Mouse (Mus musculus) MEL (cell line): ENCODE measurements at regions not wholly inside any gene's neighbourhood (a gene's known extent, or its start where the extent isn't known, plus 50 kb on each side); places are given as distances from the start of the nearest gene placed in this dataset.

Experiments used
- DNase-seq: peaks from one replicate; pipeline ENCODE4 v3.0.0; 2011; ENCODE audit warnings: low read depth, low spot score
- H3K27ac ChIP-seq: 2 replicates; pipeline ENCODE4 v1.5.1; 2012; ENCODE audit warnings: low read depth, mild to moderate bottlenecking, control low read depth, low read length, moderate library complexity; ENCODE audit not compliant: control insufficient read depth
- H3K27me3 ChIP-seq, 2 experiments: fragments of 150-350 bp in 1 of 2; sonication (generic) in 1 of 2; 2 replicates each; pipeline ENCODE4 v1.6.1; 2012; ENCODE audit warnings: low read length in 2 of 2, mild to moderate bottlenecking in 2 of 2, improper control_type of control experiment in 1 of 2, moderate library complexity in 1 of 2; ENCODE audit not compliant: insufficient read depth in 2 of 2, control insufficient read depth in 1 of 2
- H3K36me3 ChIP-seq, 2 experiments: 2 replicates each; pipeline ENCODE4 v1.6.1; 2012 to 2014; ENCODE audit warnings: low read length in 2 of 2, improper control_type of control experiment in 1 of 2, inconsistent platforms in 1 of 2, mild to moderate bottlenecking in 1 of 2; ENCODE audit not compliant: insufficient read depth in 2 of 2, control insufficient read depth in 1 of 2
- H3K4me1 ChIP-seq, 2 experiments: fragments of 150-350 bp in 1 of 2; sonication (generic) in 1 of 2; 2 replicates each; pipeline ENCODE4 v1.6.1; 2012; ENCODE audit warnings: low read length in 2 of 2, improper control_type of control experiment in 1 of 2, mild to moderate bottlenecking in 1 of 2; ENCODE audit not compliant: insufficient read depth in 2 of 2, control insufficient read depth in 1 of 2
- H3K4me3 ChIP-seq, 2 experiments: fragments of 150-350 bp in 1 of 2; sonication (generic) in 1 of 2; 2 replicates each; pipeline ENCODE4 v1.5.1; 2012; ENCODE audit warnings: low read depth in 2 of 2, low read length in 2 of 2, mild to moderate bottlenecking in 2 of 2, moderate library complexity in 2 of 2, control low read depth in 1 of 2, improper control_type of control experiment in 1 of 2; ENCODE audit not compliant: control insufficient read depth in 1 of 2, insufficient read depth in 1 of 2
- H3K79me2 ChIP-seq: 2 replicates; pipeline ENCODE4 v1.6.1; 2012; ENCODE audit warnings: mild to moderate bottlenecking, low read length, moderate library complexity; ENCODE audit not compliant: control insufficient read depth, poor library complexity, insufficient read depth
- H3K9ac ChIP-seq: 2 replicates; pipeline ENCODE4 v1.6.1; 2012; ENCODE audit warnings: low read depth, mild to moderate bottlenecking, control low read depth, low read length, moderate library complexity; ENCODE audit not compliant: control insufficient read depth, poor library complexity, severe bottlenecking
- H3K9me3 ChIP-seq: fragments of 150-350 bp; sonication (generic); replicated peaks from 2 replicates; pipeline ENCODE4 v1.6.1; 2012; ENCODE audit warnings: mild to moderate bottlenecking, low read length, improper control_type of control experiment, moderate library complexity; ENCODE audit not compliant: insufficient read depth
- BHLHE40 ChIP-seq: IDR thresholded peaks from 2 replicates; pipeline ENCODE4 v1.6.1; 2012; ENCODE audit warnings: low read depth, mild to moderate bottlenecking, inconsistent platforms, low read length, improper control_type of control experiment, borderline replicate concordance
- CHD2 ChIP-seq: IDR thresholded peaks from 2 replicates; pipeline ENCODE4 v1.6.1; 2011; ENCODE audit warnings: low read length, improper control_type of control experiment
- E2F4 ChIP-seq: IDR thresholded peaks from 2 replicates; pipeline ENCODE4 v1.6.1; 2011; ENCODE audit warnings: low read depth, low read length, improper control_type of control experiment, borderline replicate concordance
- ELF1 ChIP-seq: IDR thresholded peaks from 2 replicates; pipeline ENCODE4 v1.6.1; 2014; ENCODE audit warnings: low read depth, mild to moderate bottlenecking, inconsistent platforms, low read length, improper control_type of control experiment, moderate library complexity
- EP300 ChIP-seq, 2 experiments: IDR thresholded peaks; 2 replicates each; pipeline ENCODE4 v1.6.1; 2011; ENCODE audit warnings: improper control_type of control experiment in 2 of 2, low read length in 2 of 2, low read depth in 1 of 2, mild to moderate bottlenecking in 1 of 2
- ETS1 ChIP-seq: IDR thresholded peaks from 2 replicates; pipeline ENCODE4 v1.6.1; 2012; ENCODE audit warnings: low read depth, mild to moderate bottlenecking, inconsistent platforms, low read length, improper control_type of control experiment, moderate library complexity
- HCFC1 ChIP-seq: IDR thresholded peaks from 2 replicates; pipeline ENCODE4 v1.6.1; 2012; ENCODE audit warnings: low read depth, mild to moderate bottlenecking, inconsistent platforms, low read length, improper control_type of control experiment, moderate library complexity
- KAT2A ChIP-seq: conservative IDR thresholded peaks from 2 replicates; pipeline ENCODE4 v1.6.1; 2012; ENCODE audit warnings: low read depth, low read length, improper control_type of control experiment, inconsistent platforms
- MAFK ChIP-seq: IDR thresholded peaks from 2 replicates; pipeline ENCODE4 v1.6.1; 2011; ENCODE audit warnings: low read depth, mild to moderate bottlenecking, low read length, improper control_type of control experiment, borderline replicate concordance
- MAX ChIP-seq: IDR thresholded peaks from 2 replicates; pipeline ENCODE4 v1.6.1; 2011; ENCODE audit warnings: low read length, improper control_type of control experiment
- MEF2A ChIP-seq: IDR thresholded peaks from 2 replicates; pipeline ENCODE4 v1.6.1; 2014; ENCODE audit warnings: low read depth, mild to moderate bottlenecking, inconsistent platforms, low read length, improper control_type of control experiment; ENCODE audit not compliant: poor library complexity, insufficient replicate concordance, severe bottlenecking; ENCODE audit errors: extremely low read depth
- MXI1 ChIP-seq: IDR thresholded peaks from 2 replicates; pipeline ENCODE4 v1.6.1; 2011; ENCODE audit warnings: mild to moderate bottlenecking, low read depth, low read length, improper control_type of control experiment
- MYB ChIP-seq: IDR thresholded peaks from 2 replicates; pipeline ENCODE4 v1.6.1; 2011; ENCODE audit warnings: mild to moderate bottlenecking, low read depth, low read length, improper control_type of control experiment
- NELFE ChIP-seq: IDR thresholded peaks from 2 replicates; pipeline ENCODE4 v1.6.1; 2011; ENCODE audit warnings: low read depth, low read length, improper control_type of control experiment
- NRF1 ChIP-seq: IDR thresholded peaks from 2 replicates; pipeline ENCODE4 v1.6.1; 2014; ENCODE audit warnings: low read depth, mild to moderate bottlenecking, inconsistent platforms, low read length, improper control_type of control experiment, moderate library complexity; ENCODE audit not compliant: poor library complexity, insufficient read depth, severe bottlenecking
- POLR2A ChIP-seq, 2 experiments: IDR thresholded peaks; 2 replicates each; pipeline ENCODE4 v1.6.1; 2011 to 2012; ENCODE audit warnings: low read length in 2 of 2, mild to moderate bottlenecking in 2 of 2, control low read depth in 1 of 2, improper control_type of control experiment in 1 of 2, low read depth in 1 of 2, moderate library complexity in 1 of 2; ENCODE audit not compliant: control insufficient read depth in 1 of 2, insufficient read depth in 1 of 2, poor library complexity in 1 of 2
- POLR2AphosphoS2 ChIP-seq: IDR thresholded peaks from 2 replicates; pipeline ENCODE4 v1.6.1; 2011; ENCODE audit warnings: low read length, improper control_type of control experiment
- RAD21 ChIP-seq: IDR thresholded peaks from 2 replicates; pipeline ENCODE4 v1.6.1; 2011; ENCODE audit warnings: mild to moderate bottlenecking, low read depth, low read length, improper control_type of control experiment
- TAL1 ChIP-seq: IDR thresholded peaks from 2 replicates; pipeline ENCODE4 v1.6.1; 2012; ENCODE audit warnings: mild to moderate bottlenecking, inconsistent platforms, low read length, moderate library complexity, mixed read lengths
- ZC3H11A ChIP-seq: IDR thresholded peaks from 2 replicates; pipeline ENCODE4 v1.6.1; 2012; ENCODE audit warnings: low read depth, mild to moderate bottlenecking, inconsistent platforms, low read length, improper control_type of control experiment
- ZKSCAN1 ChIP-seq: IDR thresholded peaks from 2 replicates; pipeline ENCODE4 v1.6.1; 2012; ENCODE audit warnings: low read depth, mild to moderate bottlenecking, inconsistent platforms, low read length, improper control_type of control experiment, moderate library complexity
- ZMIZ1 ChIP-seq: IDR thresholded peaks from 2 replicates; pipeline ENCODE4 v1.6.1; 2012; ENCODE audit warnings: low read depth, mild to moderate bottlenecking, inconsistent platforms, low read length, improper control_type of control experiment, moderate library complexity

DNA sequence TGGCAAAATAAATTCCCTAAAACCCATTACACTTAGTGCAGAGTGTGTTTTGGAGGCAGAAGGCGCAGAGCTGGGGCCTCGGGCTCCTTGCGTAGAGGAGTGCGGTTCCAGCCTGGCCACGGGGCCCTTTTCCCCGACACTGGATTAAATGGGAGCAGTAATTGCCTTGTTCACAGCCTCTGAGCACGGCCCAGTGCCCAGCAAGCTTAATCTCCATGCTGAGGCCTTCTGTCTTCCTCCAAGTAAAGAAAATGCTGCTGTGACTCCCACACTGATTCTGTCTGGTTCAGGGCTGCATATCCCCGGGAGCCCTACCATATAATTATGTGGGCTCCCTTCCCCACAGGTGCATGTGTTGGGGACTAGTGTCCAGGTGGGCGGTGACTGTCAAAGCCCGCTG is 107.5 kb downstream of the Kif26a start:
- no peaks in the 10 kb centered on the region for H3K4me1 ChIP-seq
- H3K4me3 ChIP-seq, result no peak overlapping the region
- no peaks in the 10 kb centered on the region for H3K9me3 ChIP-seq
- H3K27me3 ChIP-seq, result peaks cover 0 to 6% of the 10 kb centered on the region in 2 experiments; a peak in 2 of 4 replicates
- no peaks in the 10 kb centered on the region for H3K79me2 ChIP-seq
- H3K9ac ChIP-seq, result no peak overlapping the region
- TF ChIP-seq NELFE (no peak), MXI1 (no peak), ZC3H11A (no peak)
- no peak for DNase-seq
- H3K36me3 ChIP-seq, result no peaks in the 10 kb centered on the region
- no peak overlapping the region for H3K27ac ChIP-seq

DNA sequence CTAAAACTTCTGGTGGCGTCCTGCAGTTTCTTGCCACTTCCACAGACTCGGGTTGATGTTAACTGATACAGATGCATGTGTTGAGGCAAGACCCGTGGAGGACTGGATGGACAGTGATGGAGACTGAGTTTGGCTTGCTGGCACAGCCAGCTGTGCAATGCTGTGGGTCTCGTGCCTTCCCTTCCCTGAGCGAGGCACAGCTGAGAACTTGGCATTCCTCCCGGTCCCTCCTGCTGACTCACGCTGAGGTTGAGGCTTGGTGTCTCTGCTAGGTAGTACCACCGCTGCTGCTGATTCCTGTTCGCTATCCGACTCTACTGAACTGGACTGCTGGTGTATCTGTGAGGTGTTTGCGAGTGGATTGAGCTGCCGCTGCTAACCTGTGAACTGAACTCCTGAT is 109.2 kb downstream of the Kif26a start:
- no peak overlapping the region for H3K27ac ChIP-seq
- H3K79me2 ChIP-seq, result no peaks in the 10 kb centered on the region
- peaks cover 0 to 6% of the 10 kb centered on the region in 2 experiments; a peak in 2 of 4 replicates for H3K27me3 ChIP-seq
- no peaks in the 10 kb centered on the region for H3K4me1 ChIP-seq
- H3K36me3 ChIP-seq, result no peaks in the 10 kb centered on the region
- no peak overlapping the region for H3K4me3 ChIP-seq
- DNase-seq, result peak; percentile 50
- no peak overlapping the region for H3K9ac ChIP-seq
- no peaks in the 10 kb centered on the region for H3K9me3 ChIP-seq
- TF ChIP-seq ETS1 (peak; percentile 75), TAL1 (no peak), BHLHE40 (0 out of 2 replicates have a peak, but pooled peaks have one; percentile 32), E2F4 (no peak)

DNA sequence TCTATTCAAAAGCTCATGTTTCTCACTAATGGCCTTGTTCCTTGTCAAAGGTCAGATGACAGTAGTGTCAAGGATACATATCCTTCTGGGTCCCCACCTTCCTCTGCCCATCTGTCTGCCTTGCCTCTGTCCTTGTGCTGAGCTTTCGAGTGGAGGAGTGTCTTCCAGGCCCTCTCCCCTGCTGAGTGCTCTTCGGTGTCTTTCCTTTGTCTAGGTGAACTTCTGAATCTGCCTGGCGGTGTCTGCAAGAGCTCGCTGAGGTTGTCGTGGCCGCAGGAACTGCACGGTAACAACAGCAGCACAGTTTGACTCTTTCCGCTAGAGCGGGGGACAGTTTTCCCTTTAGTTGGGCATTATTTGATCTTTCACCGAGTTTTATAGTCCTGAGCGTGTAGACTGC is 111.7 kb downstream of the Kif26a start:
- no peak overlapping the region for H3K27ac ChIP-seq
- H3K36me3 ChIP-seq, result no peaks in the 10 kb centered on the region
- no peaks in the 10 kb centered on the region for H3K9me3 ChIP-seq
- TF ChIP-seq POLR2A (IDR thresholded peaks at IDR 0.05; ENCODE audit: control insufficient read depth in 1 of 2, insufficient read depth in 1 of 2, low read depth in 1 of 2, low read length in 2 of 2, poor library complexity in 1 of 2) (no peak), ZMIZ1 (no peak), EP300 (IDR thresholded peaks at IDR 0.05; ENCODE audit: low read depth in 1 of 2, low read length in 2 of 2) (no peak), RAD21 (no peak), MEF2A (no peak), NELFE (no peak), MXI1 (no peak), MAFK (no peak), ELF1 (no peak), POLR2AphosphoS2 (no peak), CHD2 (no peak), MAX (no peak), BHLHE40 (no peak), KAT2A (no peak), ZC3H11A (no peak), NRF1 (no peak), MYB (no peak), HCFC1 (no peak), ETS1 (no peak), ZKSCAN1 (no peak)
- H3K4me1 ChIP-seq, result no peaks in the 10 kb centered on the region
- no peak overlapping the region for H3K4me3 ChIP-seq
- no peak overlapping the region for H3K9ac ChIP-seq
- H3K27me3 ChIP-seq, result peaks cover 0 to 6% of the 10 kb centered on the region in 2 experiments; a peak in 2 of 4 replicates
- DNase-seq, result no peak
- no peaks in the 10 kb centered on the region for H3K79me2 ChIP-seq
